Mouse (Mus musculus): Measurements from ENCODE around the gene Glipr1.
"Not testable (repeated sequence)": the region's sequence is repeated elsewhere in the genome, so short reads cannot be mapped to it uniquely, and the experiment has no call there.

Gene Glipr1

DNA sequence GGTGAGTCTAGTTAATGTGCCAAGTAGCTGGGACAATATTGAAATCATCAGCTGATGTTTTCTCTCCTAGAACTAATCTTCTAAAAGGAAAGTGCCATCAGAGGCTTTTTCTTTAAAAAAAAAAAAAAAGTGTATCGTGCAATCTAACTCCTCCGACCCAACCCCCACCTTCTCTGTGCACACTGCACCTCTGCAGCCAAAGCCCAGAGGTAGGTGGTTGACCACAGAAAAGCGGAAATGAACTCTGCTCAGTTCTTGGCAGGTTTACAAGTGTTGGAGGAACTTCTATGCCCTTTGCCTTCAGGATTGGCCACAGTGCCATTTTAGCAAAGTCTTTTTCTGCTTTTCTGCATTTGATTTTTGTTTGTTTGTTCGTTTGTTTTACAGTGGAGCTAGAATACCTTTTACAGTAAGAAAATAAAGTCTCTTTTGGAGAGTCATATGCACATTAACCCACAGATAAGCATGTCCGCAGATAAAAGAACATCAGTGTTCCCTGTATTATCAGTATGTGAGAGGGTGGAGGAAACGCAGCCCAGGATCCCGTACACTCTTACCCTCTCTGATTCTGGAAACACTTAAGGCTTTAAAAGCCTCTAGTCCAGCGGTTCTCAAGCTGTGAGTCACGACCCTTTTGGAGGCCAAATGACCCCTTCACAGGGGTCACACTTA, at the start of gene Glipr1:
Gene Glipr1 (minus strand): TSS at position 88 of the 672 bp plus-strand sequence.
- peak; percentile 78 for DNase-seq (ENCODE audit: low spot score)

DNA sequence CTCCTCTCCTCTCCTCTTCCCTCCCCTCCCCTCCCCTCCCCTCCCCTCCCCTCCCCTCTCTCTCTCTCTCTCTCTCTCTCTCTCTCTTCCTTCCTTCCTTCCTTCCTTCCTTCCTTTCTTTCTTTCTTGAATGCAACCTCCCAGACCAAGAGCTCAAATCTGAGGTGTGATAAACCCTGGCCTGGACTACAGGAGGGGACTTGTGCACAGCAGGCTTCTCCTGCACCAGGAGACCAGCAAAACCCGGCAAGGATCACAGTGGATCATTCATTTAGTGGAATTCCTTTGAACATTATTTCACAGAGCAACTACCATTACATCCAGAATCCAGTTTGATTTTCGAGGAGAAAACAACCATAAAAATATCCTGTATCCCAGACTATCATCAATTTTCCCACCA, 49.5 kb upstream of the Glipr1 start:
- DNase-seq (ENCODE audit: low spot score): not testable (repeated sequence)

DNA sequence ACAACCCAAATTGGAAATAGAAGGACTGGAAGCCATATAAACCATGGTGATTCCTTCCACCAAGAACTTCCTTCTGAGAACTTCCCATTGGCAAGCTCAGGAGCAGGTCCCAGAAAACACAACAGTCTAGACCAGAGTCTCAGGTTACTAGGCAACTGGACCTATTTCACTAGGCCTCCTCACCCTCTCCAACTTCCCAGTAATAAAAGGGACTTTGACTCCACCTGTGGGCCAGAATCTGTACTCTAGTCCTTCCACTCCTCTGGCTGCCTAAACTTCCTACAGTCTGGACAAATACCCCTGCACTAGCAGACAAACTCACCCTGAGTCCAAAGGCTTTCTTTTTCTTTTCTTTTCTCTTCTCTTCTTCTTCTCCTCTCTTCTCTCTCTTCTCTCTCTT, 48.8 kb upstream of the Glipr1 start:
- no peak for DNase-seq (ENCODE audit: low spot score)

DNA sequence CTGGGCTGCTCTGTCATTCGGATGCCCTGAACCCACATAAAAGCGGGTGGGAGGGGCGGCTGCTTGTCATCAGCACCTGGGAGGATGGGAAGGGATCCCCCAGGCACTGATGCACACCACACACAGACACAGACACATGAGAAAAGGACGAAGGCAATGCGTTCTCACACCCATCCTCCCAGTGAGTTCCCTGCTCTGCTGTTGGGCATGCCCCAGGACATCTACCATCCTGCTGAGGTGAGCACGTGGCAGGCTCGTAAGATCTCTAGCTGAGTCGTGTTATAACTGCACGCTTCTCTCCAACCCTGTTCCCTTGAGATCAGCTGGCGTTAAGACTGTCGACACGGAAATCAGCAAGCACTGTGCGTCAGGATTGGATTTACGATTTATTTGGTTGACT, 41.9 kb upstream of the Glipr1 start:
- DNase-seq (ENCODE audit: low spot score): peak; percentile 2

DNA sequence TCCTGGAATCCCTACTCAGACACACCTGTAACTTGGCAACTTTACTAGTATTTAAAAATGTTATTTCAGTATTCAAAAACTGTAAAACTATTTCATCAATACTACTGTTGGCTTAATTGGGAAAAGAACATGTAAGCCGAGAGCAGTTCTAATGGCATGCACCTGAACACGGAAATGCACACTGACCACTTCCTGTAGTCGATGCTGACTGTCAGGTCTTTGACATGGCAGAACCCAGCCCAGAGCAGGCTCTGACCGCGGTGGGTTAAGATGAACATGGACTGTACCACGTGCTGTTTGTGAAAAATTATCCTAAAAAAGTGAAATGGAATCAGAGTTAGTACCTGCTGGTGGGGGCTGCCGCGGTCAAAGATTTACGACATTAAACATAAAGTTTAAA, 41.1 kb upstream of the Glipr1 start:
- not testable (repeated sequence) for DNase-seq (ENCODE audit: low spot score)

DNA sequence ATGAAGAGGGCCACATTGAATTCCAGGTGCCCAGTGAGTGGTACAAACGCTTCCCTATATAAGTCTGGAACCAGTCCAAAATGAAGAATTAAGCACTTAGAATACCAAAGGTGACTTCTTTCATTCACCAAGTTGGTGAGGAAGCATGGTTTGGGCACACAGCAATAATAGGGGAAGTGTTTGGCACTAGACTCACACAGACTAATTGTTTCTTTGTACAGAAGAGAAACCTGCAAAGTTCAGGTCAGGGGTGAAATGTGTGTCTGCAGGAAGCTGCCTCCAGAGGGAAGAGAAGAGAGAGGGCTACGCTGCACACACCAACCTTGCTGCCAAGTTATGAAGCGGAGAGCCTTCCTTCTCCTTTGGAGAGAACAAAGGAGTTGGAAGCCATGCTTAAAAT, 26.3 kb upstream of the Glipr1 start:
- not testable (repeated sequence) for DNase-seq (ENCODE audit: low spot score)

DNA sequence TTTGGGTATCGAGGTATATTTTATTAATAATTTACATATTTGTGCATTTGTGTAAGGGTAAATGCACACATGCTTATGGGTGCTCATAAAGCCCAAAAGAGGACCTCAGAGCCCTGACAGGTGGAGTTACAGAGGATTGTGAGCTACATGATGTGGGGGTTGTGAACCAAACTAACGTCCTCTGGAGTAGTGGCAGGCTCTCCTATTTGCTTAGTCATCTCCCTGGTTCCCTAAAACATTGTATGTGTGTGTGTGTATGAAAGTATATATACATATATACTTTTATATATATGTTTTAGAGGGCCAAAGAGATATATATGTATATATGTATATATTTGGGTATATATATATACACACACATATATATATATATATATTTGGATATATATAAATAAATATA, 21.2 kb upstream of the Glipr1 start:
- DNase-seq (ENCODE audit: low spot score): no peak

DNA sequence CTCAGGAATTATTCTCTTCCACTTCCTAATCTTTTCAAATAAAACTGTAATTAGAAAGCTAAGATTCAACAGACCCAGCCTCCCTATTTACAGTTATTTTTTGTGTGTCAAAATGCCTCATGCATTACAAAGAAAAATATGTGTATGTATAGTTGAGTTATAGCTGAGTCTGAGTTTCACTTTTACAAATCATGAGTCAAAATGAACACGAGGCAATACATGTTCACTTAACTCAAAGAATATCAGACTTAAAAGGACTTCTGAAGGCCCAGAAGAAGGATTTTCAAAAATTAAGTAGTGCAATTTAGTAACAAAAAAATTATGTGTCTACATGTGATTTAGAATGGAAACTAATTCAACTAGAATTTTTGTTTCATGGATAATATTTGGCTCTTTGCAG, 7.1 kb upstream of the Glipr1 start:
- not testable (repeated sequence) for DNase-seq (ENCODE audit: low spot score)

DNA sequence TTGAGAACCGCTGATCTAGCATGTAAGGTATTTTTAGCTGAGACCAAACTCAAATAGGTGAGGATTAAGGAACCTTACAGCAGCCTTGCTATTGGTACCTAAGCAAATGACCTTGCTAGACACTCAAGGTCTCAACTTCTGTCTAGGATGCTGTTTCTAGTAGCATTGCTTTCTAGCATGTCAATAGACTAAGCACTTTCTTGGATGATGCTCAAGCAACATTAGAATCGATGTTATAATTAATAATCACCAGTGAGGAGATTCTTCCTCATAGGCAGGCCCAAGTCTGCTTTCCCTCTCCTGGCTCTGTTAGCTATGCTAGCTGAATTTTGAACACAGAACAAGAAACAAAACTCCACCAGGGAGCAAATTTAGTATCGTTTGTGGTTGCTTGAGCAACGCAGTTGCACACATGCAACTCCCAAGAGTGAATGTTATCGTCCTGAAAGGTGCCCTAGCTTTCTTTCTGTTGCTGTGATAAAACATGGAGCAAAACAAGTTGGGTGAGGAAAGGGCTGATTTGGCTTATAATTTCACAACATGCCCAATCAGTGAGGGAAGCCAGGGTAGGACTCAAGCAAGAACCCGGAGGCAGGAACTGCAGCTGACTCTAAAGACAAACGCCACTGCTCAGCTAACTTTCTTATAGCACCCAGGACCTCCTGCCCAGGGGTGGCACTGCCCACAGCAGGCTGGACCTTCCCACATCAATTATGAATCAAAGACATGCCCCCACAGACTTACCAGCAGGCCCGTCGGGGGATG, 493 bp downstream of the Glipr1 start:
- DNase-seq (ENCODE audit: low spot score): no peak

DNA sequence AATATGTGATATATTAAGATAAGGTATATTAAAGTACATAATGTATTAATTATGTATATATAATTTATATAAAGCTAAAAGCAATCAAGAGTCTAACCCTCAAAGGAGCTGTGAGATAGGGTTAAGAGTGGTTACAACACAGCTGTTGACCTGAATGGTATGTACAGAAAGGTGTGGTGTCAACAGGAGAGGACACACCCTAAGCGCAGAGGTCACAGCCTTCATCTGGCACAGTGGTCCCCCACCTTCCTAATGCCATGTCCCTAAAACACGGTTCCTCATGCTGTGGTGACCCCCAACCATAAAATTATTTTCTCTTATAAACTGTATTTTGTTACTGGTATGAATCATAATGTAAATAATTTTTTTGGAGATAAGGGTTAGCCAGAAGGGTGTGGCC, 1.1 kb downstream of the Glipr1 start:
- DNase-seq (ENCODE audit: low spot score): no peak

DNA sequence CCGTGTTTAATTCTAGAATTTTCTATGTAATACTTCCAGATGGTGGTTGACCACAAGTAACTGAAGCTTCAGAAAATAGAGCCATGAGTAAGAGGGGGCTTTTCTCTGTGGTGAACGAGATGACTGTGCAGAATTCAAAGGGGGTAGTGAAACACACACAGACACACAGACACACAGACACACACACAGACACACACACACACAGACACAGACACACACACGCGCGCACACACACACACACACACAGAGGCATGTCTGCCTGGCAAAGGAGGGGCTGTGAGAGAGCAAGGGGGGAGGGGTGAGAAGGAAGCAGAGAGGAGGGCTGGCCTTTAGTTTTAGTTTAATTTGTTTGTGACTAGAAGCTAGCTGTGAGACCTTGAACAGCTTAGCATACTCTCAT, 1.9 kb downstream of the Glipr1 start:
- peak; percentile 20 for DNase-seq (ENCODE audit: low spot score)

DNA sequence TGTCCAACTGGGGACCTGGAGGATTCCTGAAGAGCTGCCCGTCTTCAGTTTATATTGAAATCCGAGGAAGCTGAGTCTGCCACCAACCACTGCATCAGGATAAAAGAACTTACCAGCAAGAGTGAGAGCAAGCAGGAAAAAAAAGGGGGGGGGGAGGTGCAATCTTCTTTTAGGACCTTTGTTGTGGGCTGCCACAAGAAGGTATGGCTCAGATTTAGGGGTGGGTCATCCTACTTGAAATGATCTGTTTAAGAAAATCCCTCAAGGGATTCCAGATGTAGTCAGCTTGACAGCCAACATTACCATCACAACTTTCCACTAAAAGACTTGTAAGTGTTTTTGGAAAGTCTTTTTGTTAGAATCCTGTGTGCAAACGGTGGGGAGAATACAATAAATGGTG, 2.7 kb downstream of the Glipr1 start:
- no peak for DNase-seq (ENCODE audit: low spot score)

DNA sequence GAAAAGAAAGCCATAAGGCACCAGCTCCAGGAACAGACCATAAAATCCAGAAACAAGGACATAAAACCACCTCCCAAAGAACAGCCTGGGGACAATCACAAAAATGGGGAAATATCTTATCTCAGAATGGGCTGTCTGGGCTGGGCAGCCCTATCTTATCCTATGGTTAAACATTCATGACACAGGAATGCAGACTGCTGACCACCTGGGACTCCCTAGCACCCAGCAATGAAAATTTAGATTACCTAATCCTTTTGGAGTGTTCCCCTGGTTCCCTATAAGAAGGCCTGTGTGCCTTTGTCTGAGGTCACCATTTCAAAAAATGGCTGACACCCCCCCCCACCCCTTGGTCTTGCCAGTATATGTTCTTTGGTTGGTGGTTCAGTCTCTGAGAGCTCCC, 4.8 kb downstream of the Glipr1 start:
- DNase-seq (ENCODE audit: low spot score): no peak

DNA sequence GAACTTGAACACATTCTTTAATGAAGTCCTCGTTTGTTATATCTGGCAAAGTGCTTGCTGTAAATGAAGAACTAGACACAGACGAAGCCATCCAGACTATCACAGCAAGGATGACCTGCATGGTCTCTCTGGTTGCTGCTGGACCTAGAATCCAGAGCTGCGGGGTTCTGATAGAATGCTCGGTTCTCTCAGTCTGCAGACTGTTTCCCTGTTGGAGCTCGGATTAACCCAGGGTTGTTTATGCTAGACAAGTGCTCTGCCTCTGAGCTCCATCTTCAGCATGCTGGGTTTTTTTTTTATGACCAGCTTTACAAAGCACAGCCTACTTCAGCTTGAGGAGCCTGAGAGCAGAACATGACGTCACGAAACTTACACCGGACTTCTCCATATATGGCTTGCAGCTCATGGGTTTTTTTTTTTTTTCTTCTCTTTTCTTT, 5.5 kb downstream of the Glipr1 start:
- peak; percentile 73 for DNase-seq (ENCODE audit: low spot score)

DNA sequence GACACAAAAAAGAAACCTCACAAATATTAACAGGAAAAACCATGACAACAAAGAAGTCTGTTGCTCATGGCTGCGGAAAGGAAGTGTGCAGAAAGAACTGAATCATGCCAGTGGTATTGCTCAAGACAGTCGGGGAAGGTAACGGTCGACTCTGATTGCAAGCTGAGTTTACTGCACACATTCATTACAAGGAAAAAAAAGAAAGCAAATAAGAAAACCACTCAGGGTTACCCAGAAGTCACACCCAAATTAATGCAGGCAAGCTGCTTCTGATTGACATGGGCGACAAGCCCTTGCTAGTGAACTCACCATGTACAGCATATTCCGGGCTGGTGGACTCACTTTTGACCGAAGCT, 5.9 kb downstream of the Glipr1 start:
- no peak for DNase-seq (ENCODE audit: low spot score)

DNA sequence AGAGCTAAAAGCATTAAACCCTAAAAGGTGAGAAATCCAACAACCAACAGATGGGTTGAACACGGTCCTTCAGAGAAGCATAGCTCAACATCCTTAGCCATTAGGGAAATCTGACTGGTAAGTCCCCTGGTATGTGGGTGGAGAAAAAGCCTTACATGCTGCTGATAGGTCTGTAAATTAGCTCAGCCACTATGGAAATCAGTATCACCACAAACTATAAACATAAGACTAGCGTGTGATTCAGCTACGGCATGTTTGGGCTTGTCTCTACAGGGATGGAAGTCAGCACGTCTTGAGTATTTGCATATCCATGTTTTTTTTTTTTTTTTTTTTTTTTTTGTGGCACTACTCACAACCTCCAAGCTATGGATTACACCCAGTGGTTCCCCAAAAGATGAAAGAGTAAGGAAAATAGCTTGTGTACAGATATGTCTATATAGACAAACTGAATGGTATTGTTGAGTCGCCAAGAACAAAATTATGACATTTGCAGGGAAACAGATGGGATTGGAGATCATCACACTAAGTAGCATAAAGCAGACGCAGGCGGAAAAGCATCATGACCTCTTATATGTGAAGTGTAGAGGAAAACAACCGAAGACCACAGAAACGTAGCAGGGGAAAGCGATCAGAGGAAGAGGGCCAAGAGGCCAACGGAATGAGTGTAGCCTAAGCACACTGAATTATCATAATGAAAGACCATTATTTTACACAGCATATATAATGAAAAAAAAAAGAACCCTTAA, 6.5 kb downstream of the Glipr1 start:
- peak; percentile 50 for DNase-seq (ENCODE audit: low spot score)

DNA sequence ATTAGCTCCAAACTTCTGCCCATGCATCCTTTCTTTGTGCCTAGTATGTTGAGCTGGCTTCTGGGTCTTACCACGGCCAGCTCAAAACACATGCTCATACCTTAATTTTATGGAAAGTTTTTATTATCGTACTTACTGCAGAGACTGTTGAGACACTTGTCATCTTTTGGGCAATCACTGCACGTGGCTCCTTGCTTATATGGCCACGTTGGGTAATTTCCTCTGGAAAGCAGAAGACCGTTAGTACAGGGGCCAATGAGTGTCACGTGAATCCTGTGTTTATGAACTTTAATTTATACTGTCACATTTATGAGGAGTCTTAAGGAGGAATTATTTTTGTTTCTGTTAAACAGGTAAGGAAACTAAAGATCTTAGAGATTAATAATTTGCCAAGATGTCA, 16.0 kb downstream of the Glipr1 start:
- DNase-seq (ENCODE audit: low spot score): no peak

DNA sequence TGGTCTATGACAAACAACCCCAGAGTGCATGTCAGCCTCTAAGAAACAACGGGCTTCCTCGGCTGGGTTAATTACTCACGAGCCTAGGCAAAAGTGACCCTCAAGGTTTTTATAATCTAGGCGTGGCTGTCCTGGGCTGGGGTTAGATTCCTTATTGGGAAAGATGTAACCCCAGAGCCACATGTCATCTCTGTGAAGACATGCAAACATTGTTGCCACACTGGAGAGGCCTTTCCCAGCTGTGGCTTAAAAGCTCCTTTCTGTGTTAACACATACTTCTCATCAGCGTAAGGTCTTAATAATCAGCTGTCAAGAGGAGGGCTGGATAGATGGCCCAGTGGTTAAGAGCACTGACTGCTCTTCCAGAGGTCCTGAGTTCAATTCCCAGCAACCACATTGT, 19.4 kb downstream of the Glipr1 start:
- DNase-seq (ENCODE audit: low spot score): no peak

DNA sequence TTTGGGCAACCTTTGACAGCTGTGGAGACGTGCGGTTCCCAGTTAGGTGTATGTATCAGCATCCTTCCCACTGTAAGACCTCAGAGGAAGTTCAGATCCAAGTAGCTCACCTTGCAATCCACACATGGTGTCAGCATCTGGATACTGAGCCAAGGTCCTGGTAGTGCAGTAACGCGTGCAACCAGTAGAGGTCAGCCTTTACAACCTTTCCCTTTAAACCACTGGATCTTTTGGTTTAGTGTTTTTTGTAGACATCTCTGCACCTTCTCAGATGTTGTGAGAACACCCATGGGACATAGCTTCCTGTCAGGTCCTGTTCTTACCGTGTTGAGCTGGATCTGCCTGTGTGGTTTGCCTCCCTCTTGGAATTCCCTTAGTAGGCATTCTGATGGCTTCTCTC, 24.8 kb downstream of the Glipr1 start:
- DNase-seq (ENCODE audit: low spot score): peak; percentile 67

DNA sequence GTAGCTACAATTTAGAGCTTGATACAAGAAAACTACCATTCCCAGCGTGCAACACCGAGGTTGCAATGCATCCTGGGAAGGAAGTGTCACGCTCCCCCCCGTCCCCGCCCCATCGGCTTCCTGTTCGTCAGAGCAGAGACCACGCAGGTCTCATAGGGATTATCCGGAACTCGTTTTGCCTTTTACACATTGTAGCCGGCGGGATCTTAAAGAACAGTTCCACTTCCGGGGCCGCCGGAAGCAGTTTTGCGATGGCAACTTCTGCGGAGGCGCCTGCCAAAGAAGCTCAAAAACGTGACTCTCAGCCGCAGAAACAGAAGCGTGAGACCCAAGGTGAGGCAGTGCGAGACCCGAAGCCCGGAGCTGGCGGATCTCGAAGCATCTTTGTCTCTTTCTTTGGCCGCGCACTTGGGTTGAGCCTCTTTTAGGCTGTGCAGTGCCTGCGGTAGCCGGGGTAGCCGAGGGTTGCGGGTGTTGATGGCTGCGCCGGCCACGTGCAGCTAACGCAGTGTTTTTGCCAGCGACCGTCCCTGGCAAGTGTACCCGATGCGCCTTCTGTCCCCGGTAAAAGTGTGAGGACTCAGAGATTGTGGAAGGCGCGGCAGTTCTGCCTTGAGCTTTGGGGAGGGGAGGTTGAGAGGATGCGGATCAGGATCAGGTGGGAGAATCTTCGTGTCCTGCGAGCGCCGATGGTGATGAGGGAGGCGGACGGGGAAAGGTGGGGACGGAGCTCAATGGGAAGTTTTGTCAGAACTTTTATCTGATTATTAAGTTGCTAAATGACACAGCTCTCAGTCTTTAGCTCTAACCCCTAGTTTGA, 29.7 kb downstream of the Glipr1 start, which contains the start of gene Krr1:
Gene Krr1 (plus strand): TSS at position 123 of the 820 bp plus-strand sequence.
- DNase-seq (ENCODE audit: low spot score): peak; percentile 91

DNA sequence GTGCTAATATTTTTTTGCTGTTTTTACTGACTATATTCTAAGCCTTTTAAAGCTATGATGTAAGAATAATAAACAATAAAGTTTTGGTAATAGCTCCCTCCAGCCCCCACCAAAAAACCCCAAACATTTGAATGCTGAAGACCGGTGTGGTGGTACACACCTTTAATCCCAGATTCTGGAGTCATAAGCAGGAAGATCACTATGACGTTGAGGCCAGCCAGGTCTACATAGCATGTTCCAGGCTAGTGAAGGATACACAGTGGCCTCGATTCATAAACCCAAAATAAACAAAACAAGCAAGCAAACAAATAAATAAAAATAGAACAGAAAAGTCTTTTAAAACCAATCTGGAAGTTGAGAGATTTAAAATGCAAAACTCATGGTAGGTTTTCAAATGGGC, 30.5 kb downstream of the Glipr1 start:
- DNase-seq (ENCODE audit: low spot score): no peak

DNA sequence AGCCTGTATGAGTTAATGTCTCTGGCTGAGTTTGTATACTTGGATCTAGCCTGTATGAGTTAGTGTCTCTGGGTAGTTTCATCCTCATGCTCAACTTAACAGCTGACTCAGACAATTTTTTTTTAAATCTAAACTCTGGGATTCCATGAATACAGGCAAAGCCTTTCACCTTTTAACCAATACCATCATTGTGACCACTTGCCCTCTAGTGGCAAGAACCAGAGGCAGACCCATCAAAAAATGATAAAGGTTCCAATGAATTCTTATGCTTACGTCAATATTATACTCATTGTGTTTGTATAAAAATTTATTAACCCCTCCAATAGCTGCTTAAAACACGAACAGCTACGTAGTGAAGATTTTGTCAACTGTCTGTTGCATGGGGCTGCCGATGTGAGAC, 36.0 kb downstream of the Glipr1 start:
- no peak for DNase-seq (ENCODE audit: low spot score)
